11 mouse cellular contexts compared by ENCODE assay signal in genomic region chr1:62820170-62820569, GRCm38 (mm10).
DNase-seq lines count a peak whose midpoint lies in the region; ATAC-seq and TF ChIP-seq lines count a peak whose summit lies in the region.
"Had no signal": no experiment of that assay in that cellular context is flagged by ENCODE, and none has a peak within 500 bp of the region (broad histone marks: within the 10 kb centered on the region; RNA-seq: fewer than 3 reads in every experiment).

No protein-coding gene starts in this region.

- intact Hi-C loops in gastrocnemius, postnatal 36 days (cut with DNase I), result no loop called here

- TF ChIP-seq CTCF in hindbrain, postnatal 0 days (IDR thresholded peaks at IDR 0.05; ENCODE audit: low read depth), result peak; percentile 69
- peak; percentile 78 for TF ChIP-seq CTCF in Patski (IDR thresholded peaks at IDR 0.05)

- no peaks in the 10 kb centered on the region for H3K9me3 ChIP-seq in hindbrain, postnatal 0 days (ENCODE audit: low read length)
- H3K9me3 ChIP-seq in hindbrain, embryonic 16.5 days (ENCODE audit: control insufficient read depth, low read length), result no peaks in the 10 kb centered on the region

- H3K27ac ChIP-seq in hindbrain, postnatal 0 days, result no peak overlapping the region
- H3K27ac ChIP-seq in hindbrain, embryonic 16.5 days (ENCODE audit: low read depth, low read length), result no peak overlapping the region
- H3K27ac ChIP-seq: macrophage had no signal

- peak; percentile 33 for DNase-seq in hindbrain, postnatal 0 days (ENCODE audit: low spot score)
- DNase-seq in right cerebral cortex, postnatal 14 days, result peak; percentile 31
- no peak for DNase-seq in right cerebral cortex, adult 2 months (ENCODE audit: low spot score in 2 of 2)
- no peak for DNase-seq in Patski (ENCODE audit: low read depth, low spot score)
- DNase-seq in retina, postnatal 1 day, result peak; percentile 27
- no peak for DNase-seq in gastrocnemius, postnatal 36 days
- no peak for DNase-seq in kidney, adult 11 months
- DNase-seq: cerebellum, postnatal 36 days; heart, postnatal 4 days had no signal

- H3K4me3 ChIP-seq in hindbrain, postnatal 0 days (ENCODE audit: low read length), result no peak overlapping the region
- no peak overlapping the region for H3K4me3 ChIP-seq in hindbrain, embryonic 16.5 days (ENCODE audit: low read length)

- in situ Hi-C loops in Patski (cut with MboI; ENCODE audit: low pct_unique_long_range_greater_than_20kb), result no loop called here

- no peak overlapping the region for H3K4me2 ChIP-seq in hindbrain, postnatal 0 days (ENCODE audit: low read depth, low read length)
- H3K4me2 ChIP-seq in hindbrain, embryonic 16.5 days (ENCODE audit: low read length), result no peak overlapping the region

- POLR2A ChIA-PET in Patski (lab: Charles Lee), result no interaction called here

- no peaks in the 10 kb centered on the region for H3K4me1 ChIP-seq in hindbrain, postnatal 0 days (ENCODE audit: insufficient read depth, low read length)
- no peaks in the 10 kb centered on the region for H3K4me1 ChIP-seq in hindbrain, embryonic 16.5 days (ENCODE audit: control insufficient read depth, insufficient read depth, low read depth, low read length)

- no peaks in the 10 kb centered on the region for H3K36me3 ChIP-seq in hindbrain, postnatal 0 days (ENCODE audit: insufficient read depth, low read length)
- no peaks in the 10 kb centered on the region for H3K36me3 ChIP-seq in hindbrain, embryonic 16.5 days (ENCODE audit: control insufficient read depth, insufficient read depth, low read length)

- no peaks in the 10 kb centered on the region for H3K27me3 ChIP-seq in hindbrain, postnatal 0 days (ENCODE audit: insufficient read depth, low read length)
- H3K27me3 ChIP-seq in hindbrain, embryonic 16.5 days (replicated peaks; ENCODE audit: control insufficient read depth, insufficient read depth, low read length), result no peaks in the 10 kb centered on the region
- no peaks in the 10 kb centered on the region for H3K27me3 ChIP-seq in Patski

- no peak for ATAC-seq in hindbrain, postnatal 0 days
- ATAC-seq in hindbrain, embryonic 16.5 days, result no peak
- no peak for ATAC-seq in Patski

- CTCF ChIA-PET in Patski (lab: Charles Lee), result no interaction called here

- H3K9ac ChIP-seq in hindbrain, postnatal 0 days (replicated peaks; ENCODE audit: low read length), result no peak overlapping the region
- H3K9ac ChIP-seq in hindbrain, embryonic 16.5 days (ENCODE audit: low read depth, low read length), result no peak overlapping the region

- 82% methylated on average over 3 of the region's 3 CpGs for WGBS in hindbrain, postnatal 0 days
- 83% methylated on average over 3 of the region's 3 CpGs for WGBS in hindbrain, embryonic 16.5 days

Comparison
In these comparisons a context has a peak if more than half of its experiments do, and no peak if none do; other contexts are left out.
1. DNase-seq: peak in hindbrain, postnatal 0 days (single experiment), right cerebral cortex, postnatal 14 days (single experiment) and retina, postnatal 1 day (single experiment); none in right cerebral cortex, adult 2 months (0 of 2), Patski (single experiment), gastrocnemius, postnatal 36 days (0 of 2) and kidney, adult 11 months (single experiment).